Mouse (Mus musculus) embryo, embryonic 10.5 days (tissue): ENCODE measurements at regions not wholly inside any gene's neighbourhood (a gene's known extent, or its start where the extent isn't known, plus 50 kb on each side); places are given as distances from the start of the nearest gene placed in this dataset.
A peak's percentile ranks its signal among the peaks of the same experiment; 100 is the strongest.

Experiments used
- DNase-seq: peaks from one replicate; pipeline ENCODE4 v3.0.0-alpha.2; 2015; ENCODE audit warnings: low spot score

DNA sequence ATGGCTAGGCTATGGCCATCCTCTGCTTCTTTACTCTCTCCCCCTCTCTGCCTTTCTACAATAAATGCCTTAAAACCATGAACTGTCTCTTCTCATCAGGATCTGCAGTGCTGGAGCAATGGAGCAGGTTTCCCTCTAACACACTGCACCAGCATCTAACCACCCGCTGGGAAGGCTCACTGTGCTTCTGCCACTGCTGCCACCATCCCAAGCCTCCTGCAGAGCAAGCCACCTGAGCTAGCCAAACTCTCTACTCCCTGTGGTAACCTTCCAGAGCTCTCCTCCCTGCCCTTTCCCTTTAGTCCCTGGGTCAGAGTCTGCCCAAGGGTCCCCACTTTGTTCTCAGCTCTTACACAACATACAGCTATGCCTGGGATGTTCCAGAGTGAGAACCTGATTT, 107.3 kb upstream of the 4933402E13Rik start:
- DNase-seq, result no peak

DNA sequence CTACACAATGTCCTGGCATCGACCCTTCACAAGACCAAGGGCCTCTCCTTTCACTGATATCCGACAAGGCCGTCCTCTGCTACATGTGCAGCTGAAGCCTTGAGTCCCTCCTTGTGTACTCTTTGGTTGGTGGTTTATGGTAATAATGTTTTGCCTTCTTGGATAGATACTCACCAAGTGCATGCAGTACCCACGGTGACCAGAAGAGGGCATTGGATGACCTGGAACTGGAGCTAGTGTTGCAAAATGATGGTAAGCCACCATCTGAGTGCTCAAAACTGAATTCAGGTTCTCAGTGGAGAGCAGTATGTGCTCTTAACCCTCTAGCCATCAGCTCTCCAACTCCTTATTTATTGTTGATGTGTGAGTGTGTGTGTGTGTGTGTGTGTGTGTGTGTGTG, 103.2 kb upstream of the 4933402E13Rik start:
- peak; percentile 32 for DNase-seq
